Mouse (Mus musculus) monocyte, adult 59 days (primary cell): ENCODE results near the gene Tsc22d1. TPM values are rescaled to one million over a fixed set of nuclear protein-coding genes. Genes with fewer than 3 reads are reported as not detected.

Source experiments
- total RNA-seq, 2 experiments: library from RNA; stranded (reverse); gene quantifications; one replicate each; pipeline ENCODE4 v1.2.4; 2023

Tsc22d1 gene
- total RNA-seq: 10 to 100 TPM; 47.3 to 60.0 TPM

DNA sequence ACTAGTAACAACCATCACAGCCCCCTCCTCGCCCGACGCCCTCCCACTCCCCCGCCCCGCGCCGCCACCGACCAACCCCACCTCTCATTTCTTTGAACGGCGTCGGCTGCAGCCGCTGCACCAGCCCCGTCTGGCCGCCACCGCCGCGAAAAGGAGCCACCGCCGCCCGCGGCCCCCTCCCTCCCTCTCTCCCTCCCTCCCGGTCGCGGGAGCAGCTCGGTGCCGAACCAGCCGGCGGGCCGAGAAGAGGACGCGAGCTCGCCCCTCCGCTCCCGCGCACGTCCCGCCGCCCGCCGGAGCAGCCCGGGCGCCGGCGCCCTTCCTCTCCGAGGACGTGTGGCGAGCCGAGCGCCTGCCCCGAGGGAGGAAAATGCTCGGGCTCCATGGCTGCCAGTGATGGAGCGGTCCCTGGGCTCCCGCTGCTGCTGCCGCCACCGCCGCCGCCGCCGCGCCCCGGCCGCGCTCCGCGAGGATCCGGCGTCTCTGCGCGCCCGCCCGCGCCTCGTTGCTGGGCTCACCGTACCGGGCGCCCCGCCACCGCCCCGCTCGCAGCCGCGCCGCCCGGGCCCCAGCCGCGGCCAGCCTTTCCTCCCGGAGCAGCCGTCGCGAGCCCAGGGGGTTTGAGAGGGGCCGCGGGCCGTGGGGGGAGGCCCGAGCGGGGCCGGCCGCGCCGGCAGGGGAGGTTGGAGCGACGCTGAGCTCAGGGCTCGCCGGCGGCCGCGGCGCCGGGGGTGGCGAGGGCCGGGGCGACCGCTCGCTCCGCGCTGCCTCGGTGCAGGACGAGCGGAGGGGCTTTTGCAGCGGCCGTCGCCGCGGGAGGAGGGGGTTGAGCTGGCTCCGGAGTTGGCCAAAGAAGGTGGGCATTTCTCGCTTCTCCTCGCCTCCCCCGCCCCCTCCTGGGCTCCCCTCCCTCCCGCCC, at the start of gene Tsc22d1:
Gene Tsc22d1, plus strand, starts transcription at position 100 of the 919 bp plus-strand sequence.

DNA sequence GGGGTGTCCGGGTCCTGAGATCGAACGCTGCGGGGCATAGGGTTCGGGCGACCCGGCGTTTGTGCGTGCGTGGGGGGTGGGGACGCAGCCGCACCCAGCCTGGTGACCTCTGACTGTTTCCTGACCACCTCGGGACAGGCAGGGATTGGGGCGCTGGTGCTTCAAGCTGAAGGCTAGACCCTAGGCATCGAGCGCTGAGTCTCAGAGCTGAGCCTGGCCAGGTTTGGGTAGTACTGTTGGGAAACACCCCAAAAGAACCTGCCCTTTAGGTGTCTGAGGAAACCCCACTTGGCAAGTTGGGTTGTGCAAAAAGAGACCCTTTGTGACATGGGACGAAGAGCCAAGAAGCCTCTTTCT, 142.1 kb downstream of the Tsc22d1 start, which contains the start of gene Serp2:
Gene Serp2, minus strand, starts transcription at position 38 of the 357 bp plus-strand sequence.

Other genes with a start within 250 kb of the Tsc22d1 start
- not detected for gene Serp2, start 141.9 kb downstream of the Tsc22d1 start, total RNA-seq